Mouse (Mus musculus) MEL (cell line): ENCODE measurements around the gene Hsd17b13.

Experiments used
- ELF1 ChIP-seq: IDR thresholded peaks from 2 replicates; pipeline ENCODE4 v1.6.1; 2014; ENCODE audit warnings: low read depth, mild to moderate bottlenecking, inconsistent platforms, low read length, improper control_type of control experiment, moderate library complexity
- EP300 ChIP-seq, 2 experiments: IDR thresholded peaks; 2 replicates each; pipeline ENCODE4 v1.6.1; 2011; ENCODE audit warnings: improper control_type of control experiment in 2 of 2, low read length in 2 of 2, low read depth in 1 of 2, mild to moderate bottlenecking in 1 of 2
- POLR2A ChIP-seq, 2 experiments: IDR thresholded peaks; 2 replicates each; pipeline ENCODE4 v1.6.1; 2011 to 2012; ENCODE audit warnings: low read length in 2 of 2, mild to moderate bottlenecking in 2 of 2, control low read depth in 1 of 2, improper control_type of control experiment in 1 of 2, low read depth in 1 of 2, moderate library complexity in 1 of 2; ENCODE audit not compliant: control insufficient read depth in 1 of 2, insufficient read depth in 1 of 2, poor library complexity in 1 of 2
- USF1 ChIP-seq: IDR thresholded peaks from 2 replicates; pipeline ENCODE4 v1.6.1; 2014; ENCODE audit warnings: low read depth, mild to moderate bottlenecking, inconsistent platforms, low read length, improper control_type of control experiment, moderate library complexity

- TF ChIP-seq USF1 = no peak
- no peak for TF ChIP-seq EP300 (IDR thresholded peaks at IDR 0.05; ENCODE audit: low read depth in 1 of 2, low read length in 2 of 2)
- no peak for TF ChIP-seq POLR2A (IDR thresholded peaks at IDR 0.05; ENCODE audit: control insufficient read depth in 1 of 2, insufficient read depth in 1 of 2, low read depth in 1 of 2, low read length in 2 of 2, poor library complexity in 1 of 2)
- no peak for TF ChIP-seq ELF1
Measured at GRCm38 (mm10) chr5:103939350-103939652, 37.9 kb downstream of the Hsd17b13 start.
